Mouse (Mus musculus) myocyte (in vitro differentiated cells): ENCODE data around the gene Frmd4a.

Experiments used
- E2F4 ChIP-seq: IDR thresholded peaks from one replicate; pipeline ENCODE4 v1.6.1; 2011; ENCODE audit warnings: mild to moderate bottlenecking, control low read depth, moderate library complexity; ENCODE audit not compliant: insufficient read depth
- MAX ChIP-seq: IDR thresholded peaks from one replicate; pipeline ENCODE4 v1.6.1; 2011; ENCODE audit warnings: low read depth, mild to moderate bottlenecking, control low read depth
- MYOD1 ChIP-seq, 3 experiments: IDR thresholded peaks; one replicate each; pipeline ENCODE4 v1.6.1; 2011; ENCODE audit warnings: control low read depth in 2 of 3, low read depth in 2 of 3, mild to moderate bottlenecking in 2 of 3, moderate library complexity in 1 of 3; ENCODE audit not compliant: insufficient read length in 2 of 3, control insufficient read depth in 1 of 3
- MYOG ChIP-seq, 3 experiments: IDR thresholded peaks; one replicate each; pipeline ENCODE4 v1.6.1; 2011; ENCODE audit warnings: control low read depth in 2 of 3, low read depth in 2 of 3, mild to moderate bottlenecking in 2 of 3; ENCODE audit not compliant: insufficient read length in 2 of 3, control insufficient read depth in 1 of 3, insufficient read depth in 1 of 3
- POLR2A ChIP-seq: IDR thresholded peaks from one replicate; pipeline ENCODE4 v1.6.1; 2011; ENCODE audit warnings: low read depth, mild to moderate bottlenecking, control low read depth, moderate library complexity; ENCODE audit not compliant: insufficient read length
- POLR2AphosphoS2 ChIP-seq: IDR thresholded peaks from one replicate; pipeline ENCODE4 v1.6.1; 2011; ENCODE audit warnings: low read depth, control low read depth; ENCODE audit not compliant: insufficient read length
- SRF ChIP-seq: IDR thresholded peaks from one replicate; pipeline ENCODE4 v1.6.1; 2011; ENCODE audit warnings: low read depth; ENCODE audit not compliant: control insufficient read depth, insufficient read length
- TCF12 ChIP-seq: IDR thresholded peaks from one replicate; pipeline ENCODE4 v1.6.1; 2011; ENCODE audit warnings: mild to moderate bottlenecking, control low read depth; ENCODE audit not compliant: poor library complexity, insufficient read depth, severe bottlenecking
- USF1 ChIP-seq: IDR thresholded peaks from one replicate; pipeline ENCODE4 v1.6.1; 2011; ENCODE audit warnings: low read depth, mild to moderate bottlenecking, control low read depth, moderate library complexity

DNA sequence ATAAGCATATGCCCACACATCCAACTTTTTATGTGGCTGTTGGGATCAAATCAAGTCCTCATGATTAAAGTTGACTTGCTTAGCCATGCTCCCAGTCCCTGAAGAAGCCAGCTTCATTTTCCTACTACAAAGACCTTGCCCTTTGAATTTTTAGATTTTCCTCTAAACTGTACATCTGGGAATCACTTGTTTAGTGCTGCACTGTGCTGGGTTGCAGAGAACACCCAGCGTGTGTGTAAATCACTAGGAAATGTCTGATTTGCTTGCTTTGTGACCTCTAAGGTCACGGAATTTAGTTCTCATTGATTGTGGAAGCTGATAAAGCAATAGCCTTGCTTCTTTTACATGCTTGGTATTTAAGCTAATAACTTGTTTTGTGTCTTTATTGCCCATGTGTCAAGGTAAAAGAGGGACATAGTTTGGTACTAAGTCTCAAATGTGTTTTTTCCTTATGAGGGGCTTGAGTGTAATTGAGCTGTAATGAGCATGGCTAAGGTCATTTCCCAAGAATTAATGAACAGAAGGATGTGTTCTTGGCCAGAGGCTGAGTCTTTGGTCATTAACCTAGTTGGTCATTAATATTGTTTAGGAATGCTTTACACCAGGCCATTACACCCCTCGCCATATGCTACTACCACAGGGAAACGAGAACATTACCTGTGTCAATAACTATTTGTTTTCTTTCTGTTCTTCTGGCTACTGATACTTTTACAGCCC is 11.7 kb downstream of the Frmd4a start:
- TF ChIP-seq POLR2A (no peak), MAX (no peak), MYOG (IDR thresholded peaks at IDR 0.05; ENCODE audit: control insufficient read depth in 1 of 3, insufficient read depth in 1 of 3, insufficient read length in 2 of 3, low read depth in 2 of 3) (no peak), USF1 (no peak), MYOD1 (IDR thresholded peaks at IDR 0.05; ENCODE audit: control insufficient read depth in 1 of 3, insufficient read length in 2 of 3, low read depth in 2 of 3) (no peak), TCF12 (no peak), SRF (no peak), E2F4 (no peak), POLR2AphosphoS2 (no peak)
